Mouse (Mus musculus): ENCODE results near the gene Mr1.

Gene Mr1

GRCm38 (mm10) chr1:155077675-155078074 lies 68.9 kb downstream of the Mr1 start:
- in situ Hi-C loops (cut with MboI, MseI): no loop called here

Data from T-helper 17 cell (primary cell).